Mouse (Mus musculus): ENCODE data around the gene Anp32e.
"Not testable (repeated sequence)": the region's sequence is repeated elsewhere in the genome, so short reads cannot be mapped to it uniquely, and the experiment has no call there.

Gene Anp32e

GRCm38 (mm10) chr3:95944742-95945141 lies 15.7 kb downstream of the Anp32e start:
- no peak for DNase-seq

GRCm38 (mm10) chr3:95945731-95946240 lies 16.7 kb downstream of the Anp32e start:
- DNase-seq: no peak

- DNase-seq: no peak
Observed at GRCm38 (mm10) chr3:95948325-95948724, 19.3 kb downstream of the Anp32e start.

- peak; percentile 95 for DNase-seq
Observed at GRCm38 (mm10) chr3:95950763-95951551, 21.9 kb downstream of the Anp32e start.

GRCm38 (mm10) chr3:95951566-95951965 lies 22.5 kb downstream of the Anp32e start:
- DNase-seq: not testable (repeated sequence)

- DNase-seq: no peak
Observed at GRCm38 (mm10) chr3:95953023-95953422, 24.0 kb downstream of the Anp32e start.

GRCm38 (mm10) chr3:95953522-95953921 lies 24.5 kb downstream of the Anp32e start:
- DNase-seq: no peak

- DNase-seq: not testable (repeated sequence)
Observed at GRCm38 (mm10) chr3:95954648-95955173, 25.7 kb downstream of the Anp32e start.

- no peak for DNase-seq
Observed at GRCm38 (mm10) chr3:95955318-95955717, 26.3 kb downstream of the Anp32e start.

GRCm38 (mm10) chr3:95957359-95958148 lies 28.5 kb downstream of the Anp32e start:
- no peak for DNase-seq

GRCm38 (mm10) chr3:95959082-95959481 lies 30.0 kb downstream of the Anp32e start:
- no peak for DNase-seq

GRCm38 (mm10) chr3:95959807-95960206 lies 30.8 kb downstream of the Anp32e start:
- no peak for DNase-seq

- DNase-seq: not testable (repeated sequence)
Observed at GRCm38 (mm10) chr3:95962182-95962581, 33.1 kb downstream of the Anp32e start.

GRCm38 (mm10) chr3:95963230-95963629 lies 34.2 kb downstream of the Anp32e start:
- DNase-seq: no peak

GRCm38 (mm10) chr3:95963681-95964080 lies 34.6 kb downstream of the Anp32e start:
- no peak for DNase-seq

- DNase-seq: no peak
Observed at GRCm38 (mm10) chr3:95965518-95966451, 36.7 kb downstream of the Anp32e start.

GRCm38 (mm10) chr3:95969277-95969676 lies 40.2 kb downstream of the Anp32e start:
- no peak for DNase-seq

- not testable (repeated sequence) for DNase-seq
Observed at GRCm38 (mm10) chr3:95970661-95971060, 41.6 kb downstream of the Anp32e start.

- DNase-seq: no peak
Observed at GRCm38 (mm10) chr3:95972251-95972872, 43.3 kb downstream of the Anp32e start.

- no peak for DNase-seq
Observed at GRCm38 (mm10) chr3:95972873-95973634, 44.0 kb downstream of the Anp32e start.

GRCm38 (mm10) chr3:95977079-95977478 lies 48.0 kb downstream of the Anp32e start:
- DNase-seq: no peak
